Mouse (Mus musculus): Measurements from ENCODE around the gene A230072I06Rik. TPM values are rescaled to one million over a fixed set of nuclear protein-coding genes. Genes with fewer than 3 reads are reported as not detected.
A peak's percentile ranks its signal among the peaks of the same experiment; 100 is the strongest.

A230072I06Rik gene
- not detected in 2 replicates for polyA plus RNA-seq (2014; fragmentation: Nextera tagmentation; extraction: Ambion mirVana)

- Histone ChIP-seq H3K4me1 (replicated peaks; ENCODE audit: control insufficient read depth, insufficient read depth, low read length) (0 out of 2 replicates have a peak, but pooled peaks cover 5% of the 10 kb centered on the region), H3K4me3 (replicated peaks; ENCODE audit: low read length) (no peak within 1 kb of the TSS), H3K27me3 (ENCODE audit: control insufficient read depth, insufficient read depth, low read length) (peaks cover 24% of the 10 kb centered on the region), H3K4me2 (replicated peaks) (no peak within 1 kb of the TSS), H3K9me3 (ENCODE audit: control insufficient read depth, low read length) (no peaks in the 10 kb centered on the region), H3K9ac (no peak within 1 kb of the TSS), H3K27ac (no peak within 1 kb of the TSS), H3K36me3 (replicated peaks; ENCODE audit: control insufficient read depth, insufficient read depth) (no peaks in the 10 kb centered on the region)
- no peak for DNase-seq (ENCODE audit: low spot score)
- no peak for ATAC-seq (ENCODE audit: low FRiP score)
- 47% methylated on average over 12 of the region's 12 CpGs for WGBS
Observed at GRCm38 (mm10) chr8:12278663-12279312, at the start of gene A230072I06Rik. A230072I06Rik (plus strand) TSS chr8:12278819.

- Histone ChIP-seq H3K4me1 (replicated peaks; ENCODE audit: control insufficient read depth, insufficient read depth, low read length) (no peaks in the 10 kb centered on the region; the same call in 1 of the 2 replicates), H3K36me3 (replicated peaks; ENCODE audit: control insufficient read depth, insufficient read depth) (no peaks in the 10 kb centered on the region), H3K9me3 (ENCODE audit: control insufficient read depth, low read length) (no peaks in the 10 kb centered on the region), H3K27ac (no peak overlapping the region), H3K4me3 (replicated peaks; ENCODE audit: low read length) (no peak overlapping the region), H3K9ac (no peak overlapping the region), H3K4me2 (replicated peaks) (no peak overlapping the region), H3K27me3 (ENCODE audit: control insufficient read depth, insufficient read depth, low read length) (no peaks in the 10 kb centered on the region)
- WGBS: 24% methylated on average over 11 of the region's 11 CpGs
- ATAC-seq (ENCODE audit: low FRiP score) (peak; percentile 46; the same call in 1 of the 2 replicates), DNase-seq (ENCODE audit: low spot score) (no peak)
Observed at GRCm38 (mm10) chr8:12234039-12234438, 44.6 kb upstream of the A230072I06Rik start.

- peaks cover 5% of the 10 kb centered on the region; the same call in 1 of the 2 replicates for H3K4me1 ChIP-seq (replicated peaks; ENCODE audit: control insufficient read depth, insufficient read depth, low read length)
- H3K9ac ChIP-seq: no peak overlapping the region
- peaks cover 6% of the 10 kb centered on the region; the same call in 1 of the 2 replicates for H3K27me3 ChIP-seq (ENCODE audit: control insufficient read depth, insufficient read depth, low read length)
- H3K36me3 ChIP-seq (replicated peaks; ENCODE audit: control insufficient read depth, insufficient read depth): no peaks in the 10 kb centered on the region
- no peak for ATAC-seq (ENCODE audit: low FRiP score)
- no peaks in the 10 kb centered on the region for H3K9me3 ChIP-seq (ENCODE audit: control insufficient read depth, low read length)
- DNase-seq (ENCODE audit: low spot score): no peak
- H3K27ac ChIP-seq: no peak overlapping the region
- no peak overlapping the region for H3K4me3 ChIP-seq (replicated peaks; ENCODE audit: low read length)
- WGBS: 63% methylated on average over 7 of the region's 7 CpGs
- no peak overlapping the region for H3K4me2 ChIP-seq (replicated peaks)
Observed at GRCm38 (mm10) chr8:12238775-12239174, 39.8 kb upstream of the A230072I06Rik start.

- Histone ChIP-seq H3K4me2 (replicated peaks) (no peak overlapping the region), H3K36me3 (replicated peaks; ENCODE audit: control insufficient read depth, insufficient read depth) (no peaks in the 10 kb centered on the region), H3K4me1 (replicated peaks; ENCODE audit: control insufficient read depth, insufficient read depth, low read length) (peaks cover 5% of the 10 kb centered on the region; the same call in 1 of the 2 replicates), H3K27ac (no peak overlapping the region), H3K27me3 (ENCODE audit: control insufficient read depth, insufficient read depth, low read length) (peaks cover 6% of the 10 kb centered on the region; the same call in 1 of the 2 replicates), H3K9me3 (ENCODE audit: control insufficient read depth, low read length) (no peaks in the 10 kb centered on the region), H3K4me3 (replicated peaks; ENCODE audit: low read length) (no peak overlapping the region), H3K9ac (no peak overlapping the region)
- WGBS: 42% methylated on average over 9 of the region's 9 CpGs
- ATAC-seq (ENCODE audit: low FRiP score) (no peak), DNase-seq (ENCODE audit: low spot score) (no peak)
Observed at GRCm38 (mm10) chr8:12240143-12240542, 38.5 kb upstream of the A230072I06Rik start.

- H3K4me2 ChIP-seq (replicated peaks): no peak overlapping the region
- H3K27ac ChIP-seq: no peak overlapping the region
- no peaks in the 10 kb centered on the region for H3K9me3 ChIP-seq (ENCODE audit: control insufficient read depth, low read length)
- peaks cover 8% of the 10 kb centered on the region; the same call in 1 of the 2 replicates for H3K27me3 ChIP-seq (ENCODE audit: control insufficient read depth, insufficient read depth, low read length)
- H3K36me3 ChIP-seq (replicated peaks; ENCODE audit: control insufficient read depth, insufficient read depth): no peaks in the 10 kb centered on the region
- H3K4me1 ChIP-seq (replicated peaks; ENCODE audit: control insufficient read depth, insufficient read depth, low read length): peaks cover 5% of the 10 kb centered on the region; the same call in 1 of the 2 replicates
- H3K9ac ChIP-seq: no peak overlapping the region
- DNase-seq (ENCODE audit: low spot score) (no peak), ATAC-seq (ENCODE audit: low FRiP score) (no peak)
- 73% methylated on average over 1 of the region's 1 CpGs for WGBS
- no peak overlapping the region for H3K4me3 ChIP-seq (replicated peaks; ENCODE audit: low read length)
Observed at GRCm38 (mm10) chr8:12243746-12244145, 34.9 kb upstream of the A230072I06Rik start.

GRCm38 (mm10) chr8:12259890-12260289 lies 18.7 kb upstream of the A230072I06Rik start:
- Histone ChIP-seq H3K27ac (no peak overlapping the region), H3K4me2 (replicated peaks) (no peak overlapping the region), H3K9me3 (ENCODE audit: control insufficient read depth, low read length) (no peaks in the 10 kb centered on the region), H3K4me1 (replicated peaks; ENCODE audit: control insufficient read depth, insufficient read depth, low read length) (no peaks in the 10 kb centered on the region), H3K27me3 (ENCODE audit: control insufficient read depth, insufficient read depth, low read length) (peaks cover 17% of the 10 kb centered on the region), H3K4me3 (replicated peaks; ENCODE audit: low read length) (no peak overlapping the region), H3K9ac (no peak overlapping the region), H3K36me3 (replicated peaks; ENCODE audit: control insufficient read depth, insufficient read depth) (no peaks in the 10 kb centered on the region)
- WGBS: 82% methylated on average over 2 of the region's 2 CpGs
- DNase-seq (ENCODE audit: low spot score): no peak
- ATAC-seq (ENCODE audit: low FRiP score): no peak

GRCm38 (mm10) chr8:12260476-12261029 lies 18.1 kb upstream of the A230072I06Rik start:
- H3K9me3 ChIP-seq (ENCODE audit: control insufficient read depth, low read length): no peaks in the 10 kb centered on the region
- WGBS: 65% methylated on average over 6 of the region's 6 CpGs
- H3K27me3 ChIP-seq (ENCODE audit: control insufficient read depth, insufficient read depth, low read length): peaks cover 19% of the 10 kb centered on the region
- no peak overlapping the region for H3K27ac ChIP-seq
- H3K4me3 ChIP-seq (replicated peaks; ENCODE audit: low read length): no peak overlapping the region
- H3K4me1 ChIP-seq (replicated peaks; ENCODE audit: control insufficient read depth, insufficient read depth, low read length): no peaks in the 10 kb centered on the region
- no peak for DNase-seq (ENCODE audit: low spot score)
- H3K4me2 ChIP-seq (replicated peaks): no peak overlapping the region
- ATAC-seq (ENCODE audit: low FRiP score): no peak
- H3K9ac ChIP-seq: no peak overlapping the region
- no peaks in the 10 kb centered on the region for H3K36me3 ChIP-seq (replicated peaks; ENCODE audit: control insufficient read depth, insufficient read depth)

- H3K4me2 ChIP-seq (replicated peaks): no peak overlapping the region
- DNase-seq (ENCODE audit: low spot score) (no peak), ATAC-seq (ENCODE audit: low FRiP score) (no peak)
- H3K4me3 ChIP-seq (replicated peaks; ENCODE audit: low read length): no peak overlapping the region
- no peak overlapping the region for H3K9ac ChIP-seq
- H3K36me3 ChIP-seq (replicated peaks; ENCODE audit: control insufficient read depth, insufficient read depth): no peaks in the 10 kb centered on the region
- H3K27me3 ChIP-seq (ENCODE audit: control insufficient read depth, insufficient read depth, low read length): peaks cover 27% of the 10 kb centered on the region
- 55% methylated on average over 4 of the region's 4 CpGs for WGBS
- no peaks in the 10 kb centered on the region for H3K9me3 ChIP-seq (ENCODE audit: control insufficient read depth, low read length)
- H3K27ac ChIP-seq: no peak overlapping the region
- H3K4me1 ChIP-seq (replicated peaks; ENCODE audit: control insufficient read depth, insufficient read depth, low read length): no peaks in the 10 kb centered on the region
Observed at GRCm38 (mm10) chr8:12261556-12261955, 17.1 kb upstream of the A230072I06Rik start.

- no peak overlapping the region for H3K4me2 ChIP-seq (replicated peaks)
- WGBS: 85% methylated on average over 8 of the region's 8 CpGs
- H3K4me3 ChIP-seq (replicated peaks; ENCODE audit: low read length): no peak overlapping the region
- no peaks in the 10 kb centered on the region for H3K9me3 ChIP-seq (ENCODE audit: control insufficient read depth, low read length)
- H3K4me1 ChIP-seq (replicated peaks; ENCODE audit: control insufficient read depth, insufficient read depth, low read length): no peaks in the 10 kb centered on the region
- peaks cover 33% of the 10 kb centered on the region for H3K27me3 ChIP-seq (ENCODE audit: control insufficient read depth, insufficient read depth, low read length)
- ATAC-seq (ENCODE audit: low FRiP score) (no peak), DNase-seq (ENCODE audit: low spot score) (no peak)
- no peak overlapping the region for H3K27ac ChIP-seq
- no peak overlapping the region for H3K9ac ChIP-seq
- no peaks in the 10 kb centered on the region for H3K36me3 ChIP-seq (replicated peaks; ENCODE audit: control insufficient read depth, insufficient read depth)
Observed at GRCm38 (mm10) chr8:12264996-12265395, 13.6 kb upstream of the A230072I06Rik start.

Measured in hindbrain, embryonic 14.5 days (tissue).